Mouse (Mus musculus): ENCODE measurements around the gene Zfp958. TPM values are rescaled to one million over a fixed set of nuclear protein-coding genes. Genes with fewer than 3 reads are reported as not detected.
"Not testable (repeated sequence)": the region's sequence is repeated elsewhere in the genome, so short reads cannot be mapped to it uniquely, and the experiment has no call there.

Gene Zfp958
- 1 to 10 TPM; 7.7 to 8.3 TPM for total RNA-seq (2021)
- long read RNA-seq, experiment 1, partial matches to known transcripts: 0 of 8 reads
- long read RNA-seq, experiment 1, other reads (novel, unspliced or antisense): 7 of 8 reads
- long read RNA-seq, experiment 2, partial matches to known transcripts: 0 of 5 reads
- long read RNA-seq, experiment 2, other reads (novel, unspliced or antisense): 2 of 5 reads

DNA sequence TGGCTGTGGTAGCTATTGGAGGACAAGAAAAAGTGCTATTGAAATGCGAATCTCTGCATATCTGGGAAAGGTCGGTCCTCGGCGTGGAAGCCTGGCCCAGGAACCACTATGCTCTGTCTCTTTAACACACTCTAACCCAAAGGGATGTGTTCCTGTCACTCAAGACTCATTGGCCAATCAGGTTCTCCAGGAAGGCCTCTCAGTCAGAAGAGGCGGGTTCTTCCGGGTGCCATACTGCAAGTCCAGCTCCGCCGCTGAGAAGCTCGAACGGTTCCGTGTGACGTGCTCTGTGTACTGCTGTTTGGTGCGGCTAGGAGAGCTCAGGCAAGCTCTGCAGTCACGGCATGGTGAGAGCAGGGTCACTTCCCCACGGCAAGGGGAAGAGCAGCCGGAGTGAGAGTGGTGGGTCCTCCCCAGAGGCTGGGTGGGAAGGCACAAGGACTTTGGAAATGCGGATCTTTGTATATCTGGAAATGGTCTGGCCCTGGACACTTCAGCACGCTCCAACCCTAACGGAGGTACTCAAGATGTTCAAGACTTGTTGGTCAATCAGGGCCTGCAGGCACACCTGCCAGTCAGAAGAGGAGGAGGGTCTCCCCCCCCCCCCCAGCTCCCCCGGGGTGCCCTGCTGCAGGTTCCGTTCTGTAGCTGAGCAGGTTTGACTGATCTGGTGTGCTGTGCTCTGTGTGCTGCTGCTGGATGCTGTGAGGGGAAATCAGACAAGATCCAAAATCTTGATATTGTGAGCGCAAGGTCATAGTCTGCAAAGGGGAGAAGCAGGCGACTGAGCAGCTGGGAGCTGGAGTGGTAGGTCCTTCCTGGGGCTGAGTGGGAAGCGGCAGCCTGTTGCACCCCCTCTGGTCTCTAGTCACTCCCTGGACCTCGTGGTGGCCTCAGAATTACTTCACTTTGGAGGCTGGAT lies at the start of gene Zfp958:
Zfp958 (plus strand) TSS at position 236 of the 922 bp plus-strand sequence.
- peak; percentile 97 to 98 for DNase-seq

GRCm38 (mm10) chr8:4581986-4582385 lies 31.0 kb upstream of the Zfp958 start:
- no peak for DNase-seq

GRCm38 (mm10) chr8:4582754-4583178 lies 30.2 kb upstream of the Zfp958 start:
- no peak for DNase-seq

DNA sequence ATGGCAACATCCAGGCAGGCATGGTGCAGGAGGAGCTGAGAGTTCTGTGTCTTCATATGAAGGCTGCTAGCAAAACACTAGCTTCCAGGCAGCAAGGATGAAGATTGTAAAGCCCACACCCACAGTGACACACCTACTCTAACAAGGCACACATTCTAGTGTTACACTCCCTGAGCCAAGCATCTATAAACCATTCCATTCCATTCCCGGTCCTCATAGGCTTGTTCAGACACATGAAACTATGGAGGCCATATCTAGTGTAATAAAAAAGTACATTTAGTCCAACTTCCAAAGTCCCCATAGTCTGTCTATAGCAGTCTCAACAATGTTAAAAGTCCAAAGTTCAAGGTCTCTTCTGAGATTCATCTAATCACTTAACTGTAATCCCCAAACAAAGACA lies 28.3 kb upstream of the Zfp958 start:
- no peak for DNase-seq

GRCm38 (mm10) chr8:4586356-4586755 lies 26.6 kb upstream of the Zfp958 start:
- DNase-seq: no peak

DNA sequence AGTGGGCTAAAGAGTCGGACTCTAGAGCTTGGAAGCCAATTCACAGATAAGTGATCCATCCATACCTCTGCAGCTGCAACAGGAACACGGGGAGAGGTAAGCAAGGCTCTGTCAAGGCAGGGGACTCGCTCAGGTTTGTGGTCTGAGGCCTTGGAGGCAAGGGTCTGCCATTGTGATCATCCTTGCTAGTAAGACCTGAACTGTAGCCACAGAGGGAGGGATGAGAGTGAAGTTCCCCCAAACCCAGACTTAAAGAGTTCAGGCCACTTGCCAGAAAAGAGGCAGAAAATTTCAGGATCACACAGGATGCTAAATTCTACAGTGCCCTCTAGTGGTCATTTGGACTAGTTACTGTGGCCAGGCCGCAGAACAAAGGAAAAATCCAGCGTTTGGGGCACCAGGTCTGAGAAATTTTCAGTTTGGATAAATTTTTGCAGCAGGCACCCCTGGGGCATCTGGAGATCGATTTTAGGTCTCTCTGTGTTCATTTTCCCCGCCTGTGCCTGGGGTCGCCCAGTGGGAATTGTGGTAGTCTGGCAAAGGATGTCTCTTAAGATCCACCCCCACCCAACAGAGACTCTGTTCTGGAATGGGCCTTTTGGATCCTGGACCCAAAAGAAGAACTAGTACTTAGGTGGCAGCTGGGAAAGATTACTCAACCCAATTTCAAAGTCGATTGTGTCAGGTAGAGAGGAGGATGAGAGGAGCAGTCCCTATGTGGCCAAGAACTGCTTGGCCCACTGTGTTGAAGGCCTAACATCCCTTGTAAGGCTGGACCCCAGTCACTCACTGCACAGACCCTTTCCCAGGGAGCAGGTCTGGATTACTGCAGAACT lies 24.6 kb upstream of the Zfp958 start:
- peak; percentile 22 to 67 for DNase-seq

DNA sequence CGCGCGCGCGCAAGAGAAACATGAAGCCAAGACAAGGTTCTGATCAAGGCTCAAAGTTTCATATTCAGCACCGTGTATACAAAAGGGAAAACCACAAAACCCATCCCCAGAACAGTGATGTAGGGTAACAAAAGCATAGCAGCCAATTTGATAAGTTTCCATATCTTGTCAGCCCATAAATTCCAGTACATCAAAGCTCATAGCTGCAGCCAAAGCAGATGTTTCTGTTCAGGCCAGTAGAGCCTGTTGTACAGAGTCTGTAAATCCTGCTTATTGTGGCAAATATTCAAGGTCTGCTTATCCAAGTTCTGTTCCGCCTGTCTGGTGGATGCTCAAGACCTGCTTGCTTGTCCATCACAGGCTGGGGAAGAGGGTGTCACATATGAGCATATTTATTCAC lies 4.1 kb upstream of the Zfp958 start:
- no peak for DNase-seq

GRCm38 (mm10) chr8:4611626-4612175 lies 1.3 kb upstream of the Zfp958 start:
- peak; percentile 14 to 17 for DNase-seq

GRCm38 (mm10) chr8:4627349-4627748 lies 14.4 kb downstream of the Zfp958 start:
- DNase-seq: no peak

DNA sequence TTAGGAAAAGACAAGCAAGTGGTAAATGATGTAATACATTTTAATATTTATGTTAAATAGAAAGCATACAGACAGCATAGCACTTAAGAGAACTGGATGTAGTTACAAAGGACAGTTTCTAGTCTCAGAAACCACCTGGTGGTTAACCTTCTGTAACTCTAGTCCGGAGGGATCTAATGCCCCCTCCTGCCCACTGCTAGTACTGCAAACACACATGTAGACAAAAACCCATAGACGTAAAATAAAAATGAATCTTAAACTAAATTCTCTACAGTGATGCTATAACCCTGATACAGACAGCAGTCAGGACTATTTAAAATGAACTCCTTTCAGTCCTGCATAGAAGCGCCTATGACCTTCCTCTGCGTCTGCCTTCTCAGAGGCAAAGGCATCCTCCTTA lies 24.1 kb downstream of the Zfp958 start:
- DNase-seq: no peak

DNA sequence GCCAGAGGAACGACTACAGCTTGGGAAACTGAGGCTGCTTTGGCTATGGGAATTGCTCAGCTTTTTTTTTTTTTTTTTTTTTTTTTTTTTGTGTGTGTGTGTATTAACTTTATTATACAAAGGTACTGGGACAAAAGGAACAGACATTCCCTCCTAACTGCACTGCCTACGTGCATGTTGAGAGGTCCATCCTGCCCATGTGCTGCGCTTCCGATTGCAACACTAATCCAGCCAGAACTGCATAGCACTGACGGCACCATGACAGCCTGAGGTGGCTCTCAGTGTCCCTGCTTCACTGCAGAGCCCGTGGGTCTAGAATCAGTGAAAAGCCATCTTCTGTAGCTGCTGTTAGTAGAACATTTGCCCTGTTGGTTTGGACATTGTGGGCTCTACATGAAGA lies 30.0 kb downstream of the Zfp958 start:
- DNase-seq: not testable (repeated sequence)

GRCm38 (mm10) chr8:4656536-4656935 lies 43.6 kb downstream of the Zfp958 start:
- peak; percentile 17 to 69 for DNase-seq

GRCm38 (mm10) chr8:4675191-4676003 lies 62.4 kb downstream of the Zfp958 start:
- no peak for DNase-seq

- DNase-seq: peak in 1 of 2 experiments; percentile 12
Measured at GRCm38 (mm10) chr8:4676586-4676985, 63.6 kb downstream of the Zfp958 start.

DNA sequence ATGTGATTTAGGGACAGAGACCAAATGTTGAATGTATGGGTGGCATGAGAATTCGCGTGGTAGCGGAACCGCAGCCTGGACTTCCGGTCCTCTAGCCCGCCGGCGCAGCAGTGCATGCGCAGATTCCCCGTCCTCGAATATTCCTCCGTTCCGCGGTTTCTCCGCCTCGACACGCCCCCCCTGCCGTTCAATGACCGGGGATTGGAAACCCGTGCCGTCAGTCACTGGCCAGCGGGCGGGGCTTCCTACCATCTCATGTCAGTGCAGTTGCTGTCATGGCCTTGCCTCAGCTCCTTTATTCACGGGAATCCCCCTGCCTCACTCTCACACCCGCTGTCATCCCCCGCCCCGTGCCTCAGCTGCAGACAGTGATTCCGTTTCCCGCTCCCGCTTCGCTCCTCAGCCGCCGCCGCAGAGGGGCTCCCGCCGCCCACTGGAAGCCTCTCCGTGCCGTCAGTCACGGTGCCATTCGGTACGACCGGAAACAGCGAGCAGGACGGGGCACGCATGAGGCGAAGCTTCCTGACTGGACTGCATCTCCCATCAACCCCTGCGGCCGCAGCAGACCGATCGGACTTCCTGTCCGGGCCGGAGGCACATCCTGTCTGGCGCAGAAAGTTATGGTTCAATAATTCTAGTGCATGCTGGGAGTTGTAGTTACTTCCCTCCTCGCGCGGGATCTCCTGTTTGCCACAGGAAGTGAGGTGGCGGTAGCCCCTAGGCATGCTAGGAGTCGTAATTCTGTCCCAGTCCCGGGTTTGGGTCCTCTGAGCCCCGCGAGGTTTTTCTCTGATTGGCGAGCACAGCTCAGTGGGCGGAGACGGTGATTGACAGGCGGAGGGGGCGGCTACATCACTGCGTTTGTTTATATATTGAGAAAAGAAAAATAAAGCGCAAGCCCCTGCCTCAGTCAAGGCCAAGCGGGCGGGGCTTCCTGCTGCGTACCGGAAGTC lies 64.6 kb downstream of the Zfp958 start:
- peak; percentile 98 to 99 for DNase-seq

- DNase-seq: peak; percentile 91 to 94
Measured at GRCm38 (mm10) chr8:4678218-4678907, 65.4 kb downstream of the Zfp958 start.

GRCm38 (mm10) chr8:4678908-4679545 lies 66.1 kb downstream of the Zfp958 start:
- DNase-seq: peak in 1 of 2 experiments; percentile 7

DNA sequence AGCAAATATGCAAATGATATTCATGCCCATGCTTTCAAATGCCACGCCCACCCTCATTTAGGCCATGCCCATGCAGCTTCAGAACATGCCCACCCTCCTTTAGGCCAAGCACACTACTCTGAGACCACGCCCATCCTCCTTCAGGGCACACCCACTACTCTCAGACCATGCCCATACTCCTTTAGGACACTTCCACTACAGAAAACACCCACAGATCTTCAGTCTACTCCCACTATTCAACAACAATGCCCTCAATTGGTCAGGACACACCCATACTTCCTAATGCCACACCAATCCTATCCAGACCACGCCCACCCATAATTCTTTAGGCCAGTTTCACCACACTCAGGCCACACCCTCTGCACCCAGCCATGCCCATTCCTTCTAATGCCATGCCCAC lies 66.8 kb downstream of the Zfp958 start:
- DNase-seq: no peak

Measured in heart, adult 18-20 months (tissue).